Mouse (Mus musculus) heart, embryonic 13.5 days (tissue): ENCODE data around the gene Pck2. TPM values are rescaled to one million over a fixed set of nuclear protein-coding genes. Genes with fewer than 3 reads are reported as not detected.

Source experiments
- ATAC-seq: fragments of 200-750 bp; cut with Nextera tagmentation; 2 replicates; pipeline ENCODE4 v1.8.0; 2017; ENCODE audit warnings: moderate TSS enrichment; ENCODE audit not compliant: insufficient number of reproducible peaks, low FRiP score, low TSS enrichment; ENCODE audit errors: extremely low read depth
- H3K27ac ChIP-seq: fragments of 300-500 bp; sonication (generic); replicated peaks from 2 replicates; pipeline ENCODE4 v1.5.1; 2015; ENCODE audit warnings: moderate library complexity, mild to moderate bottlenecking, inconsistent platforms
- H3K27me3 ChIP-seq: fragments of 300-500 bp; sonication (generic); replicated peaks from 2 replicates; pipeline ENCODE4 v1.6.1; 2015; ENCODE audit warnings: mild to moderate bottlenecking, inconsistent platforms
- H3K36me3 ChIP-seq: fragments of 300-500 bp; sonication (generic); 2 replicates; pipeline ENCODE4 v1.6.1; 2015; ENCODE audit warnings: mild to moderate bottlenecking, inconsistent platforms
- H3K4me1 ChIP-seq: fragments of 300-500 bp; sonication (generic); 2 replicates; pipeline ENCODE4 v1.6.1; 2015; ENCODE audit warnings: inconsistent platforms
- H3K4me2 ChIP-seq: fragments of 300-500 bp; sonication (generic); 2 replicates; pipeline ENCODE4 v1.6.1; 2015; ENCODE audit warnings: inconsistent platforms, mild to moderate bottlenecking, moderate library complexity
- H3K4me3 ChIP-seq: fragments of 300-500 bp; sonication (generic); 2 replicates; pipeline ENCODE4 v1.5.1; 2015; ENCODE audit warnings: moderate library complexity, mild to moderate bottlenecking, inconsistent platforms
- H3K9ac ChIP-seq: fragments of 300-500 bp; sonication (generic); 2 replicates; pipeline ENCODE4 v1.6.1; 2015; ENCODE audit warnings: inconsistent platforms, mild to moderate bottlenecking, moderate library complexity
- H3K9me3 ChIP-seq: fragments of 300-500 bp; sonication (generic); 2 replicates; pipeline ENCODE4 v1.6.1; 2016; ENCODE audit warnings: inconsistent platforms
- WGBS: fragments of 180-500 bp; shearing (Covaris S2); methylation state at CpG from one replicate; pipeline ENCODE4 v1.1.7; 2015; ENCODE audit warnings: mixed read lengths; 5-methylcytosine and 5-hydroxymethylcytosine counted together
- polyA plus RNA-seq: library from polyadenylated mRNA; unstranded; fragments of >200 nt; fragmentation: Nextera tagmentation; extraction: Ambion mirVana; gene quantifications from 2 replicates; pipeline ENCODE4 v1.2.1, GENCODE M21; 2015

Pck2 gene
- polyA plus RNA-seq, 1 experiment from 2014 or later = 40.9 TPM

- ATAC-seq = no peak
- no peaks in the 10 kb centered on the region for H3K27me3 ChIP-seq
- no peaks in the 10 kb centered on the region for H3K9me3 ChIP-seq
- 78% methylated on average over 2 of the region's 2 CpGs for WGBS
- H3K4me1 ChIP-seq = peaks cover 30% of the 10 kb centered on the region
- no peak overlapping the region for H3K4me2 ChIP-seq
- H3K4me3 ChIP-seq = no peak overlapping the region
- peaks cover 46% of the 10 kb centered on the region for H3K36me3 ChIP-seq
- H3K27ac ChIP-seq = no peak overlapping the region
- no peak overlapping the region for H3K9ac ChIP-seq
Observed at GRCm38 (mm10) chr14:55586149-55586548, 46.1 kb downstream of the Pck2 start.

DNA sequence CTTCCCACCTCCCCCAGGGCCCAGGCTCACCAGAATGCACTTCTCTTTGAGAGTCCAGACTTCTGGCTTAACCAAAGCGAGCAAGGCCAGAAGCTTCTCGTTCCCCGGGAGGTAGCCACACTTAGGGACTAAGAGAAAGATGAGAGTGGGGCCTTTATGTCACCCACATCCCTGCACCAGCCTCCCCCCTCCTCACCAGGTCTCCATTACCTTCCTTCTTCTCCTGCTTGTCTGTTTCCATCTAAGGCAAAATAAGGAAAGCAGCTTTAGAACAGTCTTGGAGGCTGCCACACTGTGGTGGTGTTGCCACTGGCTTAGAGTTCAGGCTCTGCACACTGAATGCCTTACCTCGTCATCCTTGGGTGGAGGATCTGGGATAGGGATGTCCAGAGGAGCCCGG lies 49.2 kb downstream of the Pck2 start:
- Histone ChIP-seq H3K27me3 (no peaks in the 10 kb centered on the region), H3K9ac (no peak overlapping the region), H3K4me1 (peaks cover 44% of the 10 kb centered on the region), H3K4me2 (no peak overlapping the region), H3K9me3 (no peaks in the 10 kb centered on the region), H3K4me3 (no peak overlapping the region), H3K27ac (no peak overlapping the region), H3K36me3 (peaks cover 38% of the 10 kb centered on the region)
- ATAC-seq = no peak
- 89% methylated on average over 5 of the region's 5 CpGs for WGBS

- Histone ChIP-seq H3K4me1 (peaks cover 40% of the 10 kb centered on the region), H3K4me2 (peak overlapping the region; percentile 96), H3K4me3 (peak overlapping the region; percentile 95), H3K9ac (peak overlapping the region; percentile 88), H3K27me3 (no peaks in the 10 kb centered on the region), H3K27ac (peak overlapping the region; percentile 99), H3K36me3 (peaks cover 45% of the 10 kb centered on the region), H3K9me3 (no peaks in the 10 kb centered on the region)
- ATAC-seq = no peak
- WGBS = 81% methylated on average over 11 of the region's 11 CpGs
Observed at GRCm38 (mm10) chr14:55589771-55590448, 49.8 kb downstream of the Pck2 start.

DNA sequence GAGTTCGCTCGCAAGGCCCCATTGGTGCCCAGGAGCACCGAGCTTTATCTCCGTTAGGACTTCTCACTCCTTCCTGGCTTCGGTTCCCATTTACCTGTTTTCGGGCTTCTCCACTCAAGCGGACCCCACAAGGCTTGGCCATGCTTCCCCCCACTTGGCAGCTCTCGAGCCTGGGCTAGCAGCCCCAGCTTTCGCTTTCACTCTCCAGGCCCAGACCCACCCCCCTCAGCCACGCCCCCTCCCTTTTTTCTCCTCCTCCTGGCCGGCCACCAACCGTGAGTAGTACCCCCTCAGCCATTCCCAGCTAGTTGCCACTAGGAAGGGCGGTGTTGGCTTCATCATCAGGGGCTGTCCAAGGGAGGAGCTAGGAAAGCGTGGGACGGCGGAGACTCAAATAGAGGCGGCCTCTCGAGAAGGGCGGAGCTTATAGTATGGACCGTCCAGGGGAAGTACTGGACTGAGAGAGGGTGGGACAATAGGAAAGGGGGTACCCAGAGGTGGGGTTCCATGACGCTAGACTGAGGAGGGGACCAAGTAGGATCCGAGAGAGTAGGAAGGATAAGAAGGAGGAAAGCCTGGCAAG lies 50.8 kb downstream of the Pck2 start, which contains the start of gene Psme2:
Gene Psme2, minus strand, starts transcription at position 366 of the 583 bp plus-strand sequence.
- no peaks in the 10 kb centered on the region for H3K27me3 ChIP-seq
- H3K27ac ChIP-seq = peak within 1 kb of the TSS; percentile 99
- peaks cover 40% of the 10 kb centered on the region for H3K4me1 ChIP-seq
- ATAC-seq = peak; percentile 91
- H3K4me3 ChIP-seq = peak within 1 kb of the TSS; percentile 95
- under 1% methylated on average over 22 of the region's 22 CpGs for WGBS
- H3K9ac ChIP-seq = peak within 1 kb of the TSS; percentile 96
- peak within 1 kb of the TSS; percentile 96 for H3K4me2 ChIP-seq
- no peaks in the 10 kb centered on the region for H3K9me3 ChIP-seq
- peaks cover 54% of the 10 kb centered on the region for H3K36me3 ChIP-seq

- Histone ChIP-seq H3K9me3 (no peaks in the 10 kb centered on the region), H3K27me3 (no peaks in the 10 kb centered on the region), H3K9ac (peak within 1 kb of the TSS; percentile 96), H3K4me1 (peaks cover 36% of the 10 kb centered on the region), H3K4me2 (peak within 1 kb of the TSS; percentile 96), H3K4me3 (peak within 1 kb of the TSS; percentile 95), H3K36me3 (peaks cover 60% of the 10 kb centered on the region), H3K27ac (peak within 1 kb of the TSS; percentile 99)
- ATAC-seq = peak; percentile 76
- under 1% methylated on average over 33 of the region's 33 CpGs for WGBS
Observed at GRCm38 (mm10) chr14:55591331-55591891, 51.3 kb downstream of the Pck2 start, which contains the start of gene Rnf31. Rnf31 (plus strand) TSS chr14:55591708.

- peak overlapping the region; percentile 99 for H3K27ac ChIP-seq
- peaks cover 36% of the 10 kb centered on the region for H3K4me1 ChIP-seq
- H3K27me3 ChIP-seq = no peaks in the 10 kb centered on the region
- H3K36me3 ChIP-seq = peaks cover 61% of the 10 kb centered on the region
- peak overlapping the region; percentile 96 for H3K4me2 ChIP-seq
- H3K4me3 ChIP-seq = peak overlapping the region; percentile 95
- peak overlapping the region; percentile 96 for H3K9ac ChIP-seq
- no peaks in the 10 kb centered on the region for H3K9me3 ChIP-seq
- ATAC-seq = no peak
- 4% methylated on average over 16 of the region's 16 CpGs for WGBS
Observed at GRCm38 (mm10) chr14:55592226-55592625, 52.2 kb downstream of the Pck2 start.

DNA sequence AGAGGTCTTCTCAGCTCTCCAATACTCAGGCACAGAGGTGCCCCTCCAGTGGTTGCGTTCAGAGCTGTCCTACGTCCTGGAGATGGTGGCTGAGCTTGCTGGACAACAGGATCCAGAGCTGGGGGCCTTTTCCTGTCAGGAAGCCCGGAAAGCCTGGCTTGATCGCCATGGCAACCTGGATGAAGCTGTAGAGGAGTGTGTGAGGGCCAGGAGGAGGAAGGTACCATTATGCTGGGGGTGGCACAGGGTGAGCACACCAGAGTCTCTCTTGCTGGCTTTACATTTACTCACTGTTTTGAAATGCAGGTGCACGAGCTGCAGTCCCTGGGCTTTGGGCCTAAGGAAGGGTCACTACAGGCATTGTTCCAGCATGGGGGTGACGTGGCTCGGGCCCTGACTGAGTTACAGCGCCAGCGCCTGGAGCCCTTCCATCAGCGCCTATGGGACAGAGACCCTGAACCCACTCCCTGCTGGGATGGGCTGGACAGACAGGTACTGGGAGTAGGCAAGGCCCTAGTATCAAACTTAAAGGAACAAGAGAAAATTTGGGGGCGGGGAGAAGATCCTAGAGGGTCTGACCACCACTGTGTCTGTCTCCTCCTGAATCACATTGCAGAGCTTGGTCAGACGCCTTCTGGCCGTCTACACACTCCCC lies 56.1 kb downstream of the Pck2 start:
- no peak for ATAC-seq
- H3K4me2 ChIP-seq = no peak overlapping the region
- no peak overlapping the region for H3K4me3 ChIP-seq
- H3K9ac ChIP-seq = no peak overlapping the region
- H3K27me3 ChIP-seq = no peaks in the 10 kb centered on the region
- H3K4me1 ChIP-seq = peaks cover 24% of the 10 kb centered on the region
- H3K36me3 ChIP-seq = peaks cover 76% of the 10 kb centered on the region
- no peak overlapping the region for H3K27ac ChIP-seq
- no peaks in the 10 kb centered on the region for H3K9me3 ChIP-seq
- WGBS = 81% methylated on average over 13 of the region's 13 CpGs

DNA sequence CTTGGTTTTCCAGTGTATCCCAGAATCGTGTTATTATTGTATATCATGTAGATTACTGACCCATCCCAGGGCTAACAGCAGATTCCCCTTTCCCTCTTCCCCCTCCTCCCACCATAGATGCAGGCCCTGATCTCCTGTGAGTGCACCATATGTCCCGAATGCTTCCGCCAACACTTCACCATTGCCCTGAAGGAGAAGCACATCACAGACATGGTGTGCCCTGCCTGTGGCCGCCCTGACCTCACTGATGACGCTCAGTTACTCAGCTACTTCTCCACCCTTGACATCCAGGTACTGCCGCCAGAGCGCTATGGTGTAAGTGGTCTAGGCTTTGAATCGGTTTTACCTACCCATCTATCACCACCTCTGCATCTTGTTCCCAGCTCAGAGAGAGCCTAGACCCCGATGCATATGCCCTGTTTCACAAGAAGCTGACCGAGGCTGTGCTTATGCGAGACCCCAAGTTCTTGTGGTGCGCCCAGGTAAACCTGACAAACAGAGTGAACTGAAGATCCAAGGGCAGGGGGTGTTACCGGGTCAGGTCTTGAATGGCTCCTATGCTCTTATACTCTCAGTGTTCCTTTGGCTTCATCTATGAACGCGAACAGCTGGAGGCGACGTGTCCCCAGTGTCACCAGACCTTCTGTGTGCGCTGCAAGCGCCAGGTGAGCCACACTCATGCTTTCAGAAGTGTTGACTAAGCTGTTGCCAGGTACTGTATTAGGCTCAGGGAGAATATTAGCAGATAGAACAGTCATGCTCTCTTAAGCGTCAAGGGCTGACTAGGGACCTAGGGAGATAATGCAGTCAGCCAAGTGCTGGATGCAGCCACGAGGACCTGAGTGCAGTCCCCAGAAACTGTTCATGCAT lies 58.7 kb downstream of the Pck2 start:
- 91% methylated on average over 21 of the region's 21 CpGs for WGBS
- H3K36me3 ChIP-seq = peaks cover 98% of the 10 kb centered on the region
- no peak overlapping the region for H3K27ac ChIP-seq
- no peak overlapping the region for H3K4me3 ChIP-seq
- H3K9ac ChIP-seq = no peak overlapping the region
- no peaks in the 10 kb centered on the region for H3K9me3 ChIP-seq
- H3K4me2 ChIP-seq = no peak overlapping the region
- ATAC-seq = no peak
- no peaks in the 10 kb centered on the region for H3K27me3 ChIP-seq
- peaks cover 11% of the 10 kb centered on the region; the same call in 1 of the 2 replicates for H3K4me1 ChIP-seq
